Mouse (Mus musculus): ENCODE measurements around the gene Dnaja4.

GRCm38 (mm10) chr9:54704361-54704760, 5.7 kb downstream of the Dnaja4 start:
- TF ChIP-seq POLR2A (IDR thresholded peaks at IDR 0.05; ENCODE audit: insufficient read depth, low read depth, low read length) (no peak), CTCF (IDR thresholded peaks at IDR 0.05; ENCODE audit: insufficient read depth, low read depth, low read length) (no peak)
